9 mouse cellular contexts compared by ENCODE assay signal in the genomic region with DNA sequence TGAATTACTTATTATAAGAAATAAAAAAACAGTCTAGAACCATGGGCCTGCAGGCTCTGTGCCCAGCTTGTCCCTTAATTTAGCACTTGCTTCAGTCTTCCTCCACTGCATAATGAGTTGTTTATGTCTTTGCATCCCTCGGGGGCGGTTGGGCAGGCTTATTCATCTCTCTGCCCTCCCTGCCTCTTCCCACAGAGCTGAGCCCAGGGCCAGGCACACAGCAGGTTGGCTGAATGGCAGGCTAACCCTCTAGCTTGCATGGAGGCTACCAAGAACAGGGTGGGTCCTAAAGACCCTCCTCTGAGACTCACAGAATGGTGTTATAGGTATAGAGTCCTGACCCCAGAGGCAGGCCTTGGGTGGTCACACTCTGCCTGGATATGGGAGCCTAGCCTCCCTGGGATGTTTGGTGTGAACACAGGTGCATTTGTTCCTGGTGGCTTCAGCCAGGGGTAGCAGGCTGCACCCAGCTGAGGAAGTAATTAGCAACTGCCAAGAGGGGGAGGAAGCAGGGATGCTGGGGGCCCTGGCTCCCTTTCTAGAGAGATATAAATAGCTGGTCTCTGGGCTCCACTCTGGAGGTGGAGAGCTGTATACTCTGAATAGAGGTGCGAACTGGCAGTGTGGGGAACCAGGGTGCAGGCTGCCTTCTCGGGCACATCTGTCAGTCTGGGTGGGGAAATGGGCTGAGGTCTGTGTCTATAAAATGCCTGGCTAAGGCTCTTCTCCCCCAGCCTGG. TPM values are rescaled to one million over a fixed set of nuclear protein-coding genes. Genes with fewer than 3 reads are reported as not detected.
DNase-seq lines count a peak whose midpoint lies in the region; ATAC-seq and TF ChIP-seq lines count a peak whose summit lies in the region.
"Had no signal": no experiment of that assay in that cellular context is flagged by ENCODE, and none has a peak within 500 bp of the region (broad histone marks: within the 10 kb centered on the region; RNA-seq: fewer than 3 reads in every experiment).

No protein-coding gene starts in this region.

- no peaks in the 10 kb centered on the region for H3K79me2 ChIP-seq in MEL (ENCODE audit: control insufficient read depth, insufficient read depth, low read length, poor library complexity)

- TF ChIP-seq EP300 in MEL (IDR thresholded peaks at IDR 0.05; ENCODE audit: low read depth in 1 of 2, low read length in 2 of 2), result peak; percentile 26 to 30; a peak in 1 of 4 replicates
- TF ChIP-seq EP300 in stomach, postnatal 0 days (optimal IDR thresholded peaks at IDR 0.05), result no peak

- no peaks in the 10 kb centered on the region; a peak in 1 of 4 replicates for H3K36me3 ChIP-seq in MEL (ENCODE audit: control insufficient read depth in 1 of 2, insufficient read depth in 2 of 2, low read length in 2 of 2)
- H3K36me3 ChIP-seq in embryonic facial prominence, embryonic 15.5 days, result no peaks in the 10 kb centered on the region
- H3K36me3 ChIP-seq in heart, embryonic 11.5 days (ENCODE audit: control insufficient read depth, insufficient read depth, low read length), result no peaks in the 10 kb centered on the region
- H3K36me3 ChIP-seq in stomach, postnatal 0 days (ENCODE audit: control insufficient read depth, insufficient read depth, low read length), result no peaks in the 10 kb centered on the region
- H3K36me3 ChIP-seq: embryonic facial prominence, embryonic 12.5 days had no signal

- peak; percentile 58 for ATAC-seq in embryonic facial prominence, embryonic 15.5 days (ENCODE audit: insufficient number of reproducible peaks, low FRiP score, low TSS enrichment, low read depth)
- ATAC-seq in heart, embryonic 11.5 days (replicated peaks; ENCODE audit: insufficient number of reproducible peaks, low FRiP score, low TSS enrichment), result peak; percentile 26; the same call in 1 of the 2 replicates
- ATAC-seq in stomach, postnatal 0 days (ENCODE audit: low FRiP score, low TSS enrichment), result no peak

- TF ChIP-seq POLR2A in MEL (IDR thresholded peaks at IDR 0.05; ENCODE audit: control insufficient read depth in 1 of 2, insufficient read depth in 1 of 2, low read depth in 1 of 2, low read length in 2 of 2, poor library complexity in 1 of 2), result no peak

- peak; percentile 46 for DNase-seq in MEL (ENCODE audit: low read depth, low spot score)
- DNase-seq in left cerebral cortex, postnatal 25 days (ENCODE audit: low spot score in 2 of 2), result peak; percentile 50 to 90
- DNase-seq in stomach, postnatal 0 days (ENCODE audit: low spot score), result no peak
- no peak for DNase-seq in kidney, postnatal 36 days
- no peak for DNase-seq in thymus, postnatal 36 days
- DNase-seq: kidney, postnatal 14 days had no signal

- WGBS in embryonic facial prominence, embryonic 15.5 days, result 22% methylated on average over 4 of the region's 4 CpGs
- WGBS in heart, embryonic 11.5 days (ENCODE audit: insufficient replicate concordance), result 18% methylated on average over 4 of the region's 4 CpGs
- WGBS in stomach, postnatal 0 days, result 17% methylated on average over 4 of the region's 4 CpGs

- H3K9ac ChIP-seq in MEL (ENCODE audit: control insufficient read depth, low read depth, low read length, poor library complexity, severe bottlenecking), result no peak overlapping the region
- H3K9ac ChIP-seq in embryonic facial prominence, embryonic 15.5 days, result no peak overlapping the region
- no peak overlapping the region for H3K9ac ChIP-seq in heart, embryonic 11.5 days (ENCODE audit: low read depth, low read length)
- H3K9ac ChIP-seq in stomach, postnatal 0 days (ENCODE audit: low read length), result no peak overlapping the region
- H3K9ac ChIP-seq: embryonic facial prominence, embryonic 12.5 days had no signal

- H3K4me3 ChIP-seq in MEL (ENCODE audit: control insufficient read depth in 1 of 2, insufficient read depth in 1 of 2, low read depth in 2 of 2, low read length in 2 of 2), result no peak overlapping the region
- no peak overlapping the region for H3K4me3 ChIP-seq in embryonic facial prominence, embryonic 15.5 days (replicated peaks)
- H3K4me3 ChIP-seq in heart, embryonic 11.5 days (ENCODE audit: low read depth, low read length), result no peak overlapping the region
- H3K4me3 ChIP-seq in stomach, postnatal 0 days (ENCODE audit: low read depth, low read length), result no peak overlapping the region
- H3K4me3 ChIP-seq: embryonic facial prominence, embryonic 12.5 days had no signal

- TF ChIP-seq RAD21 in MEL (IDR thresholded peaks at IDR 0.05; ENCODE audit: low read depth, low read length), result no peak

- no peaks in the 10 kb centered on the region for H3K9me3 ChIP-seq in MEL (replicated peaks; ENCODE audit: insufficient read depth, low read length)
- H3K9me3 ChIP-seq in embryonic facial prominence, embryonic 15.5 days (replicated peaks), result no peaks in the 10 kb centered on the region
- no peaks in the 10 kb centered on the region for H3K9me3 ChIP-seq in heart, embryonic 11.5 days (replicated peaks; ENCODE audit: control insufficient read depth, low read length)
- no peaks in the 10 kb centered on the region for H3K9me3 ChIP-seq in stomach, postnatal 0 days (ENCODE audit: control insufficient read depth, low read length)
- H3K9me3 ChIP-seq: embryonic facial prominence, embryonic 12.5 days had no signal

- intact Hi-C loops in left cerebral cortex, postnatal 25 days (cut with DNase I), result loop anchor here (1.0 to 10.0 kb wide), 3 partner anchors 19 to 127 kb away; no protein-coding TSS in a partner anchor

- TF ChIP-seq CTCF in MEL (IDR thresholded peaks at IDR 0.05 in 2 of 3, conservative IDR thresholded peaks at IDR 0.05 in 1 of 3; ENCODE audit: control insufficient read depth in 1 of 3, insufficient read depth in 1 of 3, low read depth in 2 of 3, low read length in 3 of 3, poor library complexity in 1 of 3, severe bottlenecking in 1 of 3), result no peak
- TF ChIP-seq CTCF in stomach, postnatal 0 days (IDR thresholded peaks at IDR 0.05; ENCODE audit: low read depth), result no peak

- H3K4me1 ChIP-seq in MEL (ENCODE audit: control insufficient read depth in 1 of 2, insufficient read depth in 2 of 2, low read length in 2 of 2), result peaks cover 0 to 16% of the 10 kb centered on the region in 2 experiments; a peak in 2 of 4 replicates
- peaks cover 10% of the 10 kb centered on the region for H3K4me1 ChIP-seq in embryonic facial prominence, embryonic 15.5 days
- H3K4me1 ChIP-seq in heart, embryonic 11.5 days (ENCODE audit: control insufficient read depth, insufficient read depth, low read length), result peaks cover 15% of the 10 kb centered on the region
- H3K4me1 ChIP-seq in stomach, postnatal 0 days (replicated peaks; ENCODE audit: control insufficient read depth, insufficient read depth), result no peaks in the 10 kb centered on the region

- H3K27ac ChIP-seq in MEL (ENCODE audit: control insufficient read depth, low read depth, low read length), result no peak overlapping the region
- no peak overlapping the region for H3K27ac ChIP-seq in embryonic facial prominence, embryonic 15.5 days (replicated peaks)
- peak overlapping the region; percentile 70 for H3K27ac ChIP-seq in heart, embryonic 11.5 days (ENCODE audit: low read depth, low read length)
- no peak overlapping the region for H3K27ac ChIP-seq in stomach, postnatal 0 days (replicated peaks)
- H3K27ac ChIP-seq: embryonic facial prominence, embryonic 12.5 days had no signal

- H3K27me3 ChIP-seq in MEL (ENCODE audit: control insufficient read depth in 1 of 2, insufficient read depth in 2 of 2, low read length in 2 of 2), result no peaks in the 10 kb centered on the region
- H3K27me3 ChIP-seq in embryonic facial prominence, embryonic 15.5 days, result no peaks in the 10 kb centered on the region
- H3K27me3 ChIP-seq in heart, embryonic 11.5 days (ENCODE audit: control insufficient read depth, insufficient read depth, low read length), result no peaks in the 10 kb centered on the region
- no peaks in the 10 kb centered on the region for H3K27me3 ChIP-seq in stomach, postnatal 0 days (ENCODE audit: control insufficient read depth, insufficient read depth, low read length)

- H3K4me2 ChIP-seq in embryonic facial prominence, embryonic 15.5 days (replicated peaks), result no peak overlapping the region
- peak overlapping the region; percentile 47 for H3K4me2 ChIP-seq in heart, embryonic 11.5 days
- H3K4me2 ChIP-seq in stomach, postnatal 0 days (replicated peaks; ENCODE audit: low read depth), result no peak overlapping the region
- H3K4me2 ChIP-seq: embryonic facial prominence, embryonic 12.5 days had no signal

TF ChIP-seq in MEL, 35 proteins besides CTCF, POLR2A, EP300 and RAD21 (continues in another document):
- no peak for TF ChIP-seq NELFE (IDR thresholded peaks at IDR 0.05; ENCODE audit: low read depth, low read length)
- no peak for TF ChIP-seq MYC (IDR thresholded peaks at IDR 0.05; ENCODE audit: low read depth, low read length)
- TF ChIP-seq GABPA (IDR thresholded peaks at IDR 0.05; ENCODE audit: low read depth, low read length), result no peak
- TF ChIP-seq USF2 (IDR thresholded peaks at IDR 0.05; ENCODE audit: borderline replicate concordance in 1 of 2, insufficient read depth in 1 of 2, low read depth in 1 of 2, low read length in 2 of 2), result no peak
- no peak for TF ChIP-seq ELF1 (IDR thresholded peaks at IDR 0.05; ENCODE audit: low read depth, low read length)
- no peak for TF ChIP-seq SMC3 (IDR thresholded peaks at IDR 0.05; ENCODE audit: low read depth, low read length)
- no peak for TF ChIP-seq TBP (IDR thresholded peaks at IDR 0.05; ENCODE audit: low read depth, low read length)
- TF ChIP-seq MXI1 (IDR thresholded peaks at IDR 0.05; ENCODE audit: low read depth, low read length), result no peak
- TF ChIP-seq GATA1 (IDR thresholded peaks at IDR 0.05; ENCODE audit: low read depth, low read length), result no peak
- TF ChIP-seq RCOR1 (IDR thresholded peaks at IDR 0.05; ENCODE audit: low read depth, low read length), result no peak

RNA-seq across cellular contexts. Expression of gene Golga7b, which starts 9.6 kb away (rescaled TPM):
- 0.23 and 0.27 TPM in 2 replicates for total RNA-seq in MEL (2012; rRNA removed)
- polyA plus RNA-seq in MEL (2012; ENCODE audit: insufficient read depth in 1 of 2, insufficient read length in 2 of 2, low read depth in 1 of 2, low replicate concordance in 2 of 2, missing spikeins in 1 of 2), result 1 to 10 TPM in 1 of 2 experiments, not detected in 1; 2.0 TPM
- 6.7 and 7.7 TPM in 2 replicates for polyA plus RNA-seq in embryonic facial prominence, embryonic 15.5 days (2015; fragmentation: Nextera tagmentation; extraction: Ambion mirVana)
- polyA plus RNA-seq in heart, embryonic 11.5 days (2014; fragmentation: Nextera tagmentation; extraction: Ambion mirVana), result 0.10 and 0.20 TPM in 2 replicates
- total RNA-seq in left cerebral cortex, postnatal 25 days (2021), result 100 to 1,000 TPM; 130 to 140 TPM
- 0.82 and 0.85 TPM in 2 replicates for polyA plus RNA-seq in stomach, postnatal 0 days (2015; fragmentation: Nextera tagmentation; extraction: Ambion mirVana)

RNA-seq across cellular contexts. Expression of gene Sfrp5, which starts 35.7 kb away (rescaled TPM):
- total RNA-seq in MEL (2012; rRNA removed), result not detected in 2 replicates
- polyA plus RNA-seq in MEL (2012; ENCODE audit: insufficient read depth in 1 of 2, insufficient read length in 2 of 2, low read depth in 1 of 2, low replicate concordance in 2 of 2, missing spikeins in 1 of 2), result under 1 TPM in 1 of 2 experiments, not detected in 1; 0.50 TPM
- 6.3 and 8.7 TPM in 2 replicates for polyA plus RNA-seq in embryonic facial prominence, embryonic 15.5 days (2015; fragmentation: Nextera tagmentation; extraction: Ambion mirVana)
- 5.7 and 6.1 TPM in 2 replicates for polyA plus RNA-seq in heart, embryonic 11.5 days (2014; fragmentation: Nextera tagmentation; extraction: Ambion mirVana)
- 1 to 10 TPM in 1 of 2 experiments, under 1 TPM in 1; 0.62 to 1.3 TPM for total RNA-seq in left cerebral cortex, postnatal 25 days (2021)
- polyA plus RNA-seq in stomach, postnatal 0 days (2015; fragmentation: Nextera tagmentation; extraction: Ambion mirVana), result 0.55 and 0.74 TPM in 2 replicates

Comparison
In these comparisons a context has a peak if more than half of its experiments do, and no peak if none do; other contexts are left out.
1. DNase-seq: peak in MEL (single experiment) and left cerebral cortex, postnatal 25 days (2 of 2); none in stomach, postnatal 0 days (single experiment), kidney, postnatal 36 days (0 of 2) and thymus, postnatal 36 days (0 of 2).